Mouse (Mus musculus) limb, embryonic 14.5 days (tissue): ENCODE results near the gene Rpl22. TPM values are rescaled to one million over a fixed set of nuclear protein-coding genes. Genes with fewer than 3 reads are reported as not detected.

ENCODE experiments used
- ATAC-seq: fragments of 200-750 bp; cut with Nextera tagmentation; 2 replicates; pipeline ENCODE4 v1.8.0; 2017; ENCODE audit warnings: low read depth, moderate number of reproducible peaks, moderate TSS enrichment; ENCODE audit not compliant: low FRiP score
- DNase-seq: peaks from one replicate; pipeline ENCODE4 v3.0.0-alpha.2; 2015; ENCODE audit warnings: low spot score
- H3K27ac ChIP-seq: fragments of 300-500 bp; sonication (generic); replicated peaks from 2 replicates; pipeline ENCODE4 v1.5.1; 2014; ENCODE audit warnings: low read depth, mild to moderate bottlenecking, low read length, moderate library complexity, mixed read lengths
- H3K27me3 ChIP-seq: fragments of 300-500 bp; sonication (generic); 2 replicates; pipeline ENCODE4 v1.6.1; 2014; ENCODE audit warnings: low read length, mixed read lengths; ENCODE audit not compliant: control insufficient read depth, insufficient read depth
- H3K36me3 ChIP-seq: fragments of 300-500 bp; sonication (generic); 2 replicates; pipeline ENCODE4 v1.6.1; 2014; ENCODE audit warnings: mild to moderate bottlenecking, low read length, moderate library complexity, mixed read lengths; ENCODE audit not compliant: control insufficient read depth, insufficient read depth
- H3K4me1 ChIP-seq: fragments of 300-500 bp; sonication (generic); 2 replicates; pipeline ENCODE4 v1.6.1; 2014; ENCODE audit warnings: antibody characterized with exemption, low read length, mixed read lengths; ENCODE audit not compliant: control insufficient read depth, insufficient read depth
- H3K4me2 ChIP-seq: fragments of 300-500 bp; sonication (generic); replicated peaks from 2 replicates; pipeline ENCODE4 v1.6.1; 2014; ENCODE audit warnings: low read depth, mild to moderate bottlenecking, low read length, moderate library complexity; ENCODE audit not compliant: severe bottlenecking
- H3K4me3 ChIP-seq: fragments of 300-500 bp; sonication (generic); replicated peaks from 2 replicates; pipeline ENCODE4 v1.5.1; 2014; ENCODE audit warnings: low read length
- H3K9ac ChIP-seq: fragments of 300-500 bp; sonication (generic); 2 replicates; pipeline ENCODE4 v1.6.1; 2014; ENCODE audit warnings: mild to moderate bottlenecking, low read depth, low read length, moderate library complexity; ENCODE audit not compliant: severe bottlenecking
- H3K9me3 ChIP-seq: fragments of 300-500 bp; sonication (generic); 2 replicates; pipeline ENCODE4 v1.6.1; 2016; ENCODE audit warnings: low read length; ENCODE audit not compliant: control insufficient read depth
- POLR2A ChIP-seq: fragments of 200-500 bp; IDR thresholded peaks from 2 replicates; pipeline ENCODE4 v1.8.0; 2012; ENCODE audit warnings: inconsistent platforms, mild to moderate bottlenecking, moderate library complexity, borderline replicate concordance; ENCODE audit not compliant: insufficient read depth, insufficient read length; ENCODE audit errors: extremely low read depth
- WGBS: fragments of 180-500 bp; shearing (Covaris S2); extraction: QIAGEN DNeasy Blood & Tissue Kit; methylation state at CpG from one replicate; pipeline ENCODE4 v1.1.7; 2014; 5-methylcytosine and 5-hydroxymethylcytosine counted together
- polyA plus RNA-seq, 2 experiments: library from polyadenylated mRNA; depleted of rRNA in 1 of 2; stranded (reverse) in 1 of 2; unstranded in 1 of 2; fragments of >200 nt; fragmentation: Nextera tagmentation in 1 of 2; extraction: Ambion mirVana in 1 of 2; gene quantifications; 2 replicates each; pipeline versions ENCODE4 v1.2.1 to v1.2.3; 2012 to 2014

The Rpl22 gene
- polyA plus RNA-seq, 2 experiments, result 460 to 760 TPM

GRCm38 (mm10) chr4:152292102-152292765 is 33.3 kb upstream of the Rpl22 start:
- ATAC-seq (no peak), DNase-seq (no peak)
- Histone ChIP-seq H3K4me1 (peaks cover 2% of the 10 kb centered on the region), H3K4me3 (no peak overlapping the region), H3K9me3 (no peaks in the 10 kb centered on the region), H3K36me3 (no peaks in the 10 kb centered on the region), H3K27me3 (peaks cover 57% of the 10 kb centered on the region), H3K9ac (no peak overlapping the region), H3K4me2 (no peak overlapping the region), H3K27ac (no peak overlapping the region)
- 15% methylated on average over 12 of the region's 12 CpGs for WGBS
- no peak for TF ChIP-seq POLR2A

- Histone ChIP-seq H3K9ac (no peak overlapping the region), H3K9me3 (no peaks in the 10 kb centered on the region), H3K27ac (no peak overlapping the region), H3K4me3 (no peak overlapping the region), H3K4me2 (no peak overlapping the region), H3K27me3 (peaks cover 42% of the 10 kb centered on the region), H3K4me1 (peaks cover 11% of the 10 kb centered on the region), H3K36me3 (peaks cover under 1% of the 10 kb centered on the region; the same call in 1 of the 2 replicates)
- no peak for DNase-seq
- 39% methylated on average over 10 of the region's 10 CpGs for WGBS
- no peak for ATAC-seq
- TF ChIP-seq POLR2A, result no peak
These were observed 31.2 kb upstream of the Rpl22 start for GRCm38 (mm10) chr4:152294188-152294929.

GRCm38 (mm10) chr4:152295916-152296315 is 29.6 kb upstream of the Rpl22 start:
- Histone ChIP-seq H3K4me1 (peaks cover 11% of the 10 kb centered on the region), H3K4me3 (no peak overlapping the region), H3K9me3 (no peaks in the 10 kb centered on the region), H3K36me3 (peaks cover 14% of the 10 kb centered on the region), H3K27ac (no peak overlapping the region), H3K4me2 (no peak overlapping the region), H3K27me3 (peaks cover 28% of the 10 kb centered on the region), H3K9ac (no peak overlapping the region)
- no peak for TF ChIP-seq POLR2A
- WGBS, result 53% methylated on average over 4 of the region's 4 CpGs
- DNase-seq, result no peak
- ATAC-seq, result no peak

- Histone ChIP-seq H3K4me3 (peak overlapping the region; percentile 95), H3K4me2 (peak overlapping the region; percentile 54), H3K36me3 (peaks cover 18% of the 10 kb centered on the region), H3K9ac (peak overlapping the region; percentile 40; the same call in 1 of the 2 replicates), H3K27ac (no peak overlapping the region), H3K4me1 (peaks cover 11% of the 10 kb centered on the region), H3K27me3 (peaks cover 23% of the 10 kb centered on the region), H3K9me3 (no peaks in the 10 kb centered on the region)
- DNase-seq (no peak), ATAC-seq (no peak)
- no peak for TF ChIP-seq POLR2A
- 18% methylated on average over 8 of the region's 8 CpGs for WGBS
These were observed 29.2 kb upstream of the Rpl22 start for GRCm38 (mm10) chr4:152296371-152296770.

- H3K36me3 ChIP-seq, result peaks cover 26% of the 10 kb centered on the region
- H3K27me3 ChIP-seq, result peaks cover 15% of the 10 kb centered on the region
- H3K9ac ChIP-seq, result peak within 1 kb of the TSS; percentile 95
- peak within 1 kb of the TSS; percentile 96 for H3K4me2 ChIP-seq
- DNase-seq, result peak; percentile 98
- WGBS, result under 1% methylated on average over 100 of the region's 119 CpGs
- no peaks in the 10 kb centered on the region for H3K9me3 ChIP-seq
- peak; percentile 54; the same call in 1 of the 2 replicates for TF ChIP-seq POLR2A
- H3K4me3 ChIP-seq, result peak within 1 kb of the TSS; percentile 95
- peaks cover 11% of the 10 kb centered on the region for H3K4me1 ChIP-seq
- peak; percentile 97 for ATAC-seq
- peak within 1 kb of the TSS; percentile 58; the same call in 1 of the 2 replicates for H3K27ac ChIP-seq
These were observed 28.4 kb upstream of the Rpl22 start, which contains the start of gene Icmt for GRCm38 (mm10) chr4:152296874-152297861. Gene Icmt (plus strand): TSS chr4:152297227.
